ENCODE assay signal across 18 mouse cellular contexts in the genomic region with DNA sequence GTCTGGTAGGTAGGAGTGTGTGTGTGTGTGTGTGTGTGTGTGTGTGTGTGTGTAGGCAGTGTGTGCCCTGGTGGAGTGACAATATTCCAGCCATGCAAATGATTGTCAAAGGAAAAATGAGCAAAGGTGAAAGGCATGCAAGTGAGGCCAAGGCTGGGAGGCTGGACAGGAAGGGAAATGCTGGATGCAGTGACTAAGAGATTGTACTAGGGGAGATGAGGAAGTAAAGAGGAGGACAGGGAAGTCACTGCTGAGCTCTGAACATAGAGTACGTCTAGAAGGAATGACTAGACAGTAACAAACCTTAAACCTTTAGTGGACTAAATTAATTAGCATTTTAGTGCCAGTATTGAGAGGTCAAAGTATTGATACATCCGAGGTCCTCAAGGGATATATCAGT. TPM values are rescaled to one million over a fixed set of nuclear protein-coding genes. Genes with fewer than 3 reads are reported as not detected.
DNase-seq lines count a peak whose midpoint lies in the region; ATAC-seq and TF ChIP-seq lines count a peak whose summit lies in the region.
"Had no signal": no experiment of that assay in that cellular context is flagged by ENCODE, and none has a peak within 500 bp of the region (broad histone marks: within the 10 kb centered on the region; RNA-seq: fewer than 3 reads in every experiment).

No protein-coding gene starts in this region.

- peak; percentile 76 for ATAC-seq in G1E (ENCODE audit: extremely low read depth, insufficient number of reproducible peaks, low FRiP score, poor library complexity, severe bottlenecking)
- ATAC-seq in granulocyte monocyte progenitor cell, adult 5-6 weeks (replicated peaks; ENCODE audit: poor library complexity, severe bottlenecking), result peak; percentile 58
- peak; percentile 56 for ATAC-seq in monocyte, adult 5-6 weeks (replicated peaks; ENCODE audit: insufficient number of reproducible peaks, low FRiP score, low TSS enrichment, poor library complexity, severe bottlenecking)
- ATAC-seq: activated CD4-positive, CD25-positive, alpha-beta regulatory T cell, adult 4 months; forebrain, postnatal 0 days; hindbrain, embryonic 16.5 days had no signal

- TF ChIP-seq POLR2A in kidney, adult 2 months (IDR thresholded peaks at IDR 0.05; ENCODE audit: low read depth, low read length), result no peak

- H3K27me3 ChIP-seq in kidney, adult 2 months (replicated peaks; ENCODE audit: control insufficient read depth, insufficient read depth, low read length), result no peaks in the 10 kb centered on the region
- H3K27me3 ChIP-seq in G1E (ENCODE audit: insufficient read depth, low read length), result no peaks in the 10 kb centered on the region
- H3K27me3 ChIP-seq: midbrain, embryonic 12.5 days; stomach, embryonic 15.5 days had no signal

- peak overlapping the region; percentile 26; the same call in 1 of the 2 replicates for H3K27ac ChIP-seq in kidney, adult 2 months (ENCODE audit: insufficient read depth, low read depth, low read length)
- H3K27ac ChIP-seq: embryonic facial prominence, embryonic 10.5 days; liver, embryonic 14.5 days; midbrain, embryonic 12.5 days had no signal

- H3K9me3 ChIP-seq in G1E (replicated peaks), result no peaks in the 10 kb centered on the region
- H3K9me3 ChIP-seq: midbrain, embryonic 12.5 days; stomach, embryonic 15.5 days had no signal

- H3K4me1 ChIP-seq in kidney, adult 2 months (ENCODE audit: control insufficient read depth, insufficient read depth, low read length), result peaks cover 14% of the 10 kb centered on the region
- H3K4me1 ChIP-seq in G1E (ENCODE audit: insufficient read depth, low read depth, low read length), result peaks cover 58% of the 10 kb centered on the region
- H3K4me1 ChIP-seq: midbrain, embryonic 12.5 days; stomach, embryonic 15.5 days had no signal

- no peaks in the 10 kb centered on the region; the same call in none of the 2 replicates for H3K36me3 ChIP-seq in kidney, adult 2 months (ENCODE audit: control insufficient read depth, insufficient read depth, low read length)
- H3K36me3 ChIP-seq in G1E (replicated peaks), result peaks cover 48% of the 10 kb centered on the region

- WGBS in kidney, adult 2 months, result 53% methylated on average over 2 of the region's 2 CpGs

- no peak for TF ChIP-seq CTCF in kidney, adult 2 months (conservative IDR thresholded peaks at IDR 0.05; ENCODE audit: insufficient read depth, insufficient read length, low read depth, low read length)
- no peak for TF ChIP-seq CTCF in G1E (IDR thresholded peaks at IDR 0.05; ENCODE audit: low read depth, low read length)

- no peak overlapping the region for H3K4me3 ChIP-seq in kidney, adult 2 months (ENCODE audit: insufficient read depth, low read depth, low read length)
- H3K4me3 ChIP-seq in G1E (ENCODE audit: low read depth, low read length), result no peak overlapping the region
- H3K4me3 ChIP-seq: embryonic facial prominence, embryonic 10.5 days; midbrain, embryonic 12.5 days; stomach, embryonic 15.5 days had no signal

- DNase-seq in kidney, adult 2 months, result no peak
- no peak for DNase-seq in kidney, postnatal 36 days
- DNase-seq in G1E (ENCODE audit: low spot score) (peak; percentile 33), adipocyte (ENCODE audit: low spot score) (no peak)
- no peak for DNase-seq in frontal cortex, postnatal 36 days (ENCODE audit: low spot score in 2 of 2)
- DNase-seq in natural killer cell, adult 2 months (ENCODE audit: low spot score in 2 of 2), result no peak
- DNase-seq: cerebellum, adult 9-11 months; forebrain, postnatal 0 days; kidney, postnatal 10 days; layer of hippocampus, adult 9-11 months had no signal

RNA-seq across cellular contexts. Expression of a gene that starts 53.1 kb away (rescaled TPM):
- 9.2 and 12.6 TPM in 2 replicates for polyA plus RNA-seq in kidney, adult 2 months (2012; rRNA removed)
- 106 and 111 TPM in 2 replicates for total RNA-seq in G1E (2014; fragmentation: Nextera tagmentation)
- 8.8 and 13.4 TPM in 2 replicates for total RNA-seq in G1E (2017)
- 13.4 and 16.3 TPM in 2 replicates for polyA plus RNA-seq in G1E (2012)
- total RNA-seq in granulocyte monocyte progenitor cell, adult 5-6 weeks (2014; fragmentation: Nextera tagmentation), result 48.8 and 67.9 TPM in 2 replicates
- 12.6 and 20.4 TPM in 2 replicates for total RNA-seq in granulocyte monocyte progenitor cell, adult 5-6 weeks (2017)
- 109 to 271 TPM (median 146 TPM) in 3 replicates for total RNA-seq in monocyte, adult 5-6 weeks (2017)
